Mouse (Mus musculus): ENCODE results near the gene 1810037I17Rik. TPM values are rescaled to one million over a fixed set of nuclear protein-coding genes. Genes with fewer than 3 reads are reported as not detected.

1810037I17Rik gene
- 52.0 and 54.5 TPM in 2 replicates for total RNA-seq (2021)
- long read RNA-seq, experiment 1, transcript 1810037I17Rik-201 (2 exons, 1,160 nt), result major isoform, 84 of 88 reads
- long read RNA-seq, experiment 1, partial matches to known transcripts, result 0 of 88 reads
- long read RNA-seq, experiment 1, other reads (novel, unspliced or antisense), result 4 of 88 reads
- long read RNA-seq, experiment 2, transcript 1810037I17Rik-201 (2 exons, 1,160 nt), result major isoform, 82 of 86 reads
- long read RNA-seq, experiment 2, partial matches to known transcripts, result 0 of 86 reads
- long read RNA-seq, experiment 2, other reads (novel, unspliced or antisense), result 4 of 86 reads

DNA sequence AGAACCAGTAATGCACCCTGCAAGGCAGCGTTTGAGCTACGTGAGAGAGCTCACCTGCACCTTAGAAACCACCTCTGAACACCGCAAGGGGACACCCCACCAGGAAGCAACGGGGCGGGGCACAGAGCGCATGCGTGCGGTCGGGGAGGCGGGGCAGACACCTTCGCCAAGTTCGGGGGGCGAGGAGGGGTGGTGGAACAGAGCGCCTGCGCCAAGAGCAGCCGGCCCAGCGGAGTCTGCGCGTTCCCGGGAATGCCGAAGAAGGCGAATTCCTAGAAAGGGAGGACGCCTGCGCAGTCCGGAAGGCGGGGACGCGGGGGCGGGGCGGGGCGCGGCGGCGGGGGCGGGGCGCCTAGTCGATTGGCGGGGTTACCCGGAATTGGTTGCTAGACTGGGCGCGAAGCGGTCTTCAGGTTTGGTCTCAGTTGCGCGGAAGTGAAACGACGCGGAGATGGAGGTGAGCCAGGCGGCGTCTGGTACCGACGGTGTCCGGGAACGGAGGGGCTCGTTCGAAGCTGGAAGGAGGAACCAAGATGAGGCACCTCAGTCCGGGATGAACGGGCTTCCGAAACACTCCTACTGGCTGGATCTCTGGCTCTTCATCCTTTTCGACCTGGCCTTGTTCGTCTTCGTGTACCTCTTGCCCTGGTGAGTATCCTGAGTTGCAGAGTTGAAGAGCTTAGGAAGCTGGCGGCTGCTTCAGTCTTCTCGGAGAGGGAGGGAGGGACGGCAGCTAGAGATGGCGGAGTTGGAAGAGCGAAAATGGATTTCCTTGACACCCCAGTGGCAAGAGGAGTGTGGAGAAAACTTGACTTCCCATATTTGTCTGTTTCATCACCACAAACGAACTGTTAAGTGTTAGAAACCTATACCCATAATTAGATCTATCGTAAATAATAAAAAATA is at the start of gene 1810037I17Rik:
Gene 1810037I17Rik (plus strand): TSS at position 195 of the 906 bp plus-strand sequence.
- peak; percentile 99 for DNase-seq

DNA sequence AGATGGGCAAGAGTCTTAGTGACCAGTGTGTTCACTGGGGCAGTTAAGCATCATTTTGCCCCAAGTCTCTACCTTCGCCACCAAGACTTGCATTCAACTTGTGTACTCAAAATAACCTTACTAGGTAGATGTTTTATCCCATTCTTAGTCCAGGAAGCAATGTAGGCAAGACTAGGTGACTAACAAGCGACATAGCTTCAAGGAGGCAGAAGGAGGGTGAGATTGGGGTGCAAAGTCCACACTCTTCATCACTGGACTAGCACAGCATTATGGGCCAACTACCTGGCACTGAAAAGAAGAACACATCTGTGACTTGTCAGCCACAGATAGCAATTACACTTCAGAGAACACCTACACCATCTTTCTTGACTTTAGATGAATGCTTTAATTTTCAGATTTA is 47.1 kb upstream of the 1810037I17Rik start:
- DNase-seq, result no peak

DNA sequence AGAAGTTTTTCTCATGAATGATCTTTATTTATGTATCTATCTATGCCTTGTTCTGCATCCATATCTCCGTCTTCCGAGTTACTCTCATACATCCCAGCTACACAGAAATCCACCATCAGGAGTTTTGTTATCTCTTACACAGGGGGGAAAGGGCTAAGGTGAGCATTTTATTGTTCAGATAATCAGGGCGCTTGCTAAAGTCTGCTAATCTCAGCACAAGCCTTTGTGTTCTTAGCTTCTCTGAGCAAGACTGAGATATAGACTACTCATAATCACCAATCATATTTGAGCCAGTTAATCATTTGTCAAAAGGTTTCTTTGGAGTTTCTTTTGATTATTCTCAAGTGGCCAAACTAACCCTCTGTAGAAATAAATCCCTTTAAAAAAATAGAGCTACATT is 46.5 kb upstream of the 1810037I17Rik start:
- DNase-seq, result no peak

DNA sequence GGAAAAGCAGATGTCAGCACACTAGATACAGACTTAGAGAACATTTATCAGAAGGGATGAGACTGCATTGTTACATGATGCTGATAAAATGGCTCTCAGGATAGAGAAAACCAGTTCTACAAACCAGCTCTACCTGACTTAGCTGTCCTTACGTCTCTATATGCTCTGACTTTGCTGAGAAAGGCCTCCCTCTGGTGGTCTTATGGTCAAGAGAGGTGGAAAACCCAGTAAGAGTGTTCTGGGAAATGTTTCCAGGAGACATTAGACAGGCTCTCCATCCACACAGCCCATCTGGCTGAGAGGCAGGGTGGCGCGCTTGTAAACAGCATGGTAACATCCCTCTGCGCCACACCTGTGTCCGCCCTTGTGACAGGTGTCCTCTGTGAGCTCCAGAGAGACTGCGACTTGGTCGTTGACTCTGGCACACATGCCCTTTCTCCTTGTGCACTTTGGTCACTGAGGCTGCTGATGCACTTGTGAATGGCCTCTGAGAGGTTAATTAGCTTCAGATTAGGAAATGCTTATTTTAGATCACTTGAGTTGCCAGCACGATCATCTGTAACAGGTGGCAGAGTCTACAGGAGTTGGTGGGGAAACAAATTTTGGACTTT is 45.2 kb upstream of the 1810037I17Rik start:
- DNase-seq, result no peak

DNA sequence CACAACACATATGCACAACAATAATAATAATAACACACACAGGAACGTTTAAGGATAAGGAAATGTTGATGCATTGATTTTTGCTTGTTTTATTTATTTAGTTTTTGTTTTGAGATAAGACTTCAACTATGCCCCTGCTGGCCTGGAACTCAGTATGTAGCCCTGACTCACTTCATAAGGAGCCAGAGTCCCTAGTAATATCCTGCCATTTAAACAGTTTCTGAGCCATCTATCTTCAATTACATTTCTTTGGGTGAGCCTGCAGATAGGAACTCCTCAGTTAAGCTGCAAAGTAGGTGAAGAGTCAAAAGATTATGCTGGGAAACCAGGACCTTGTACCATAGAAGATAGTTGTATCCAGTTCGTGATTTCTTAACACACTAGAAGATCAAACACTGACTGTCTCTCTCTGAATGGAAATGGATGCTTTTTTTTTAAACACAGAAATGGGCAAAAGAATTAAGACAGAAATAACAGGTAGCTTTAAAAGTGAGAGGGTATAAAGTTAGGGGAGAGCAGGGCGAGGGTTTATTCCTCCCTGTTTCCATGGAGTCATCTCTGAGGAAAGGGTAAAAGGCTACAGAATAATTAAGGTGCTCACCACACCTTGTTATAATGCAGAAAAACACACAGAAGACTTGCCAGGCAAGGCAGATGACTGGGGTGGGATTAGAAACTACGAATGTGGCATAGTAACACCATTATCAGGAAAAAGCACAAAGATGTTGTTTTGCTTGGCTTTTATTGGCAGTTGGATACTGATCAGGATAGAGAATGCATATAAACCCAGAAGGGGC is 36.3 kb upstream of the 1810037I17Rik start:
- no peak for DNase-seq

DNA sequence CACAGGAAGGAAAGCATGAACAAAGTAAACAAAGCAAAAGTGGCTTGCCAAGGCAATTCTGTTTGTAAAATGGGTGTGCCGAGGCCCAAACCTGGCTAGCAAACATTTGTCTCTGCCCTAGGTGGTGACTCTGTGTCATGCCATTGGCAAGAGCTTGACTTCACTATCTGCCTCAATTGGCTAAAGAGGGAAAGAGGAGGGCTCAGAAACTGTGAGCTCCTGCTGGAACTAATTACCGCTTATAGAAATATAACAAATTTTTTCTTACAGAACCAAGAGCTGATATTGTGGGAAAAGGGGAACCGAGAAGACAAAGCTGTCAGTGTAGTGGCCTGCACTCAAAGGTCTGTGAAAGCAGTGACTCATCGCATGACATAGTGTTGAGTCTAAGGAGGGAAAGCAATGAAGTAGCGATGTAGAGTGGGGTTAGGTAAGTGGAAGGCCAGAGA is 35.6 kb upstream of the 1810037I17Rik start:
- no peak for DNase-seq

DNA sequence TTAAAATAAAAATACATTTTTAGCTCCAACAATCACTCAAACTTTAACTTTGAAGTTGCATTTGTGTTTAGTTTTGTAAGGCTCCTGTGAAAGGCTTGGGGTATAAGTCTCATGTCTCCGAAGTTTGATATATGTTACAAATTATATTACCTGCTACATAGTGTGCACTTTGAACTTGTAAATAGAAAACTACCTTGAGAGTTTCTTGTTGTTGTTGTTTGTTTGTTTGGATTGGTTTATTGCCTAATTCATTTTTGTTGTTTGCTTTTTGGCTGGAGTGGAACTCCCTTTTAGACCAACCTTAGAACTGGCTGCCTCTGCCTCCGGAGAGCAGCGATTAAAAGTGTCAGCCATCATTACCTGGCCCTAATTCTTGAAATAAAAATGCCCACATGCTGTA is 29.2 kb upstream of the 1810037I17Rik start, which contains the start of gene Fabp2:
Gene Fabp2 (plus strand): TSS at position 301 of the 400 bp plus-strand sequence.
- DNase-seq, result no peak

DNA sequence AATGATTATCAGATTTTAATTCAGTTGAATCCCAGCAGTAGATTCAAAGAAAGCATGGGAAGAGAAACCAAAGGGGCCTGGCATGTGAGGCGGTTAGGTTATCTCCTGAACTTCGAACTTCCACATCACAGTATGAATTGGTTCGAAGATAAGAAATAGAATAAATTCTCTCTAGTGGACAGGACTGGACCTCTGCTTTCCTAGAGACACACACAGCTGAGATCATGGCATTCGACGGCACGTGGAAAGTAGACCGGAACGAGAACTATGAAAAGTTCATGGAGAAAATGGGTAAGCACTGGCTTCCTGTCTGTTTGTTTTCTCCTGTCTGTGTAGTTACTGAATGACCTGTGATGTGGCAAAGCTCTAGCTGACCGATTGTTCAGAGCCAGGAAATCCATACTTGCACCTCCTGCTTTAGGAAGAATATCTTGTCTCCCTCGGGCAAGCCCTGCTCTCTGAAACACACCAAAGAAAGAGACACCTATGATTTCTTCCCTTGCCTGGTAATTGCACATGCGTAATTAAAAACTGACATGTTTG is 28.7 kb upstream of the 1810037I17Rik start:
- no peak for DNase-seq

DNA sequence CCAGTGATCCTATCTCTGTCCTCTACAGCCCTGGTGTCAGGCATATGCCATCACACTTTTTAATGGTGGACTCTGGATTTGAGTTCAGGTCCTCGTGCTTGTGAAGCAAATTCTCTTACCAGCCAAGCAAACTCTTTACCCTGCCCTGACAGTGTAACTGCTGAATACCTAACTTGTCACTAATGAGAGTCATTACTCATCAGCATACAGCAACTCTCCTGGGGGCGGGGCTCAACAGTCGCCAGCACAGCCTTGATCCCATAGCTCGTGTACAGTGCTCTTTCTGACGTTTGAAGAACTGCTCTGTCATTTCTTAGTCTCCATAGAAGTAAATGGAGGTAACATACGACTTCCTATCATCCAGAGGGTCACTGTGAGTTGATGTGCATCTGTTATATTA is 25.7 kb upstream of the 1810037I17Rik start:
- no peak for DNase-seq

DNA sequence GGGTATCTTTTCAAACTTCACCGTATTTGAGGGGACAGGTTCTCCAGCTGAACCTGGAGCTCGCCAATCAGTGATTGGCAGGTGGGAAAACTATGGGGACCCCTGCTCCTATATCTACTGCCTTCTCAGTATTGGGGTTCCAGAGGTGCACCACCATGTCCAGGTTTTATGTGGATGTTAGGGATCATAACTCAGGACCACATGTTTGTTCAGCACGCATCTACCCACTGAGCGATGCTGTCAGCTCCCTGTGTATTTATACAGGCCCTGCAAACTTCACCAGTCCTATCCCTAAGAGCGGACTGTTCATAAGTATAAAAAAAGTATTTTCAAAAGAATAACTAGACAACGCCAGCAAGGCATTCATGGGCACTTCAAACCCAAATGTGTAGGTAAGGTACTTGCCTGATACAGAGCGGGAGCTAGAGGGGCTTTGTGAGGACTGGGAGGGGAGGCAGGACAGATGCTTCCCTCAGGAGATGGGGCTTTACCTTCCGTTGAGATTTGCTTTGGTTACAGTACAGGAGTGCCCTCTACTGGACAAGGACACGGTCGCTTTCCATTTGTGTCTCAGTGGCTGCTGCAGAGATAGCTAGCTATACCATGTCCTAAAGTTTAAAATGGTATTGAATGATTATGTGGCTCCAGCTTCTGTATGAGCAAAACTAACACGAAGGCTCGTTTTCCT is 20.1 kb upstream of the 1810037I17Rik start:
- peak; percentile 64 for DNase-seq

DNA sequence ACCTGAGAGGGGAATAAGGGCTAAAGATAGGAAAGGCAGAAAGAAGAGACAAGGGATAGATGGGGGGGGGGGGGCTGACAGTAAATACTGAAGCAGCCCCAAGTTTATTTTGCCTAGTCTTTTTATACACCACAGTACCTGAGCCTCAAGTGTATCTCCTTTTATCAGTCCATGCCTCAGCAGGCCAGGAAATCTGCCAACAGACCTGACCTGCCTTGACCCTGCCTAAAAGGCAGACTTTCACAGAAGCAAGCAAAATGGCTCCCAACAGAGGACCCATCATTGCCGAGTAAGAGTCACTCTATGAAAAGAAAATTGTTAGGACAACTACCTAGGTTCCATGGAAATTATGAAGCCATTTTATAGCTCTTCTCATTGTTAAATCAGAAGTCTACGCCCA is 16.2 kb upstream of the 1810037I17Rik start:
- peak; percentile 42 for DNase-seq

DNA sequence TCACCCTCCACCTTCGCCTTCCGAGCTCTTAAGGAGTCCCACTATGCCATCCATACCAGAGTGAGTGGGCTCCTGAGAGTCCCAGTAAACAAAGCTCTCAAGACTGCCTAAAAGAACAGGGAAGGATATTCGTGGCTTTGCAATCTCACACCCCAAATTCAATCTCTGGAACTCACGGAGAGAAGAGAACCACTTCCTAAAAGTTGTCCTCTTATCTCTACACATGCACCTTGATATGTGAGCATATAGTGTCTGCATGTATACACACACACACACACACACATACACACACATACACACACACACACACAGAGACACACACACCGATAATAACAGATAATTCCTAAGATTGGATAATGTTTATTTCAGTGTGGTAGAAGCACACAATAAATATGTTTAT is 8.5 kb upstream of the 1810037I17Rik start:
- DNase-seq, result no peak

DNA sequence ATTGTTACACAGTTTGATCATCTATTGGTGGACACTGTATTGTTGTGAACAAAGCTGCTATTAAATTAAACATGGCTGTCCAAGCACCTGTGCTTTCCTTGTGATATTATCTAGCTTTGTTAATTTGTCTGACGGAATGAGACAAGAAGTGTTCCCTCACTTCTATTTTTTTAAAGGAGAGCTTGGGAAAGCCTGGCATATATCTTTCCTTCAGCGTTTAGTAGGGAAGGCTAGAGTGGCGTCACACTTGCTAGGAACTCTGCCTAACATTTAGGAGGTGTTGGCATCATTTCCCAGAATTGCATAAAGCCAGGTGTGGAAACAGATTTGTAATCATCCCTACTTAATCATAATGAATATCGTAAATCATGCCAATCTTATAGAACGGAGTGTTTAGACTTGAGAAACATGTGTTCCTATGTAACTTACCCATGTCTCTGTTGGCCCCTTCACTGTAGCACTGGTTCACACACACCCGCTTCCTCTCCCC is 7.8 kb upstream of the 1810037I17Rik start:
- no peak for DNase-seq

DNA sequence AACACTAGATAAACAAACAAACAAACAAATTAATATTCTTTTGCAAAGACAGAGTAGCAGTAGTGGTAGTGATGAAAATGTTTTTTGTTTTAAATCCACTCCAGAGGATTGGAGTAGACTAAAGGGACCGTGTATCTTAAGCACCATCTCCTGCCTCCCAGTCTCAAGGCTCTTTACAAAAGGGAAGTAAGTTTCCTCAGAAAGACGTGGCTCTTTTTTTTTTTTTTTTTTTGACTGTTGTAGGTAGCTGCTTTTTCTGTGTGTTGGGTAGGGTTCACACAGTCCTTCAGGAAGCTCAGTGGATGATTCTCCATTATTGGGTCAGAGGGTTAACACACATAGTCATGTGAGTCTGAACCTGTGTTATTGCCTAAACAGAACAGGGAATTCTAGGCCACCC is 5.3 kb upstream of the 1810037I17Rik start:
- no peak for DNase-seq

DNA sequence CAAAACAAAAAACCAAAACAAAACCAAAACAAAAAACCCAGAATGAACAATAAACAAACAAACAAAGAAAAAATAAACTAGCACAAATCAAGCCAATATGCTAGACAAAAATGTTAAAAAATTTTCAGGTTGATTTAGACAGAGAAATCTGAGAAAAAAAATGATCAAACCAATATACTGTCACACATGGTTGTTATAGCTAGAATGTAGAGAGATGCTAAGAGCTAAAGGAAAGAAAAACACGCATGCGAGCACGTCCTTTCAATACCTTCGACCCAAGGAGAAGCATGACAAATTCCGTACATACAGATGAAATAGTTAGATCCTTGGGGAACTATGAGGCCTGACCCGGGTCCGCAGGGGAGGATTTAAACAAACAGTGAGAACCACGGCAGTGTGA is 4.7 kb upstream of the 1810037I17Rik start, which contains the start of gene Gm10959:
Gene Gm10959 (minus strand): TSS at position 101 of the 400 bp plus-strand sequence.
- DNase-seq, result no peak

DNA sequence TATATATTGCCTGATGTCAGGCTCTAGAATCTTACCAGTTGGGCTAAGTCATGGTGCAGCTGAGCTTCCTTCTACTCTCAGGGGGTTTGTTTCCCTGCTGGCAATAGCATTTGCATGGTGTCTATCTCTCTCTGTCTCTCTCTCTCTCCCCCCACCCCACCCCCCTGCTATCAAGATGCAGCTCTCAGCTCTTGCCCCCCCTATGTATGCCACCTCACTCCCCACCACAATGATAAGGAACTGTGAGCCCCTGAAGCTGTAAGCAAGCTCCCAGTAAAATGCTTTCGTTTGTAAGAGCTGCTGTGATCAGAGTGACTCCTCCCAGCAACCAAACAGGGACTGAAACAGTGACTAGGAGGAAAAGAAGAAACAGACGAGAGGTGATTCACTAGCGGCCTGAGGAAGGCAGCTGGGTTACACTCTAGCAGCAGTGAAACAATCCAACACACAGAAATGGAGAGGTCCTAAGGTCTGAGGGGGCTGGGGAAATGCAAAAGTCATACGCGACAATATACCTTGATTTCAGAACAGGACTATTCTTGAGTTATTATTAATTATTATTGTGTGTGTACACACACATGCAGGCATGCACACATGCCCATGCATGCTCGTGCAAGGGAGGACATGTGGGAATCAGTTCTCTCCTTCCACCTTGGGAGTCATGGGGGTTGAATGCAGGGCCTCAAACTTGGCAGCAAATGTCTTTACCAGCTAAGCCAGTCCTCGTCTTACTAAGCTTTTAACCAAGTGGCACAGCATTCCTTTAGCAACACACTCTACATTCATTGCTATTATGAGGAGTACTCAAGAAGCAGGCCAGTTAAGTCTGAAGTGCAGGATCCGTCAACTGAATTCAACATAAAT is 3.2 kb upstream of the 1810037I17Rik start:
- DNase-seq, result no peak

DNA sequence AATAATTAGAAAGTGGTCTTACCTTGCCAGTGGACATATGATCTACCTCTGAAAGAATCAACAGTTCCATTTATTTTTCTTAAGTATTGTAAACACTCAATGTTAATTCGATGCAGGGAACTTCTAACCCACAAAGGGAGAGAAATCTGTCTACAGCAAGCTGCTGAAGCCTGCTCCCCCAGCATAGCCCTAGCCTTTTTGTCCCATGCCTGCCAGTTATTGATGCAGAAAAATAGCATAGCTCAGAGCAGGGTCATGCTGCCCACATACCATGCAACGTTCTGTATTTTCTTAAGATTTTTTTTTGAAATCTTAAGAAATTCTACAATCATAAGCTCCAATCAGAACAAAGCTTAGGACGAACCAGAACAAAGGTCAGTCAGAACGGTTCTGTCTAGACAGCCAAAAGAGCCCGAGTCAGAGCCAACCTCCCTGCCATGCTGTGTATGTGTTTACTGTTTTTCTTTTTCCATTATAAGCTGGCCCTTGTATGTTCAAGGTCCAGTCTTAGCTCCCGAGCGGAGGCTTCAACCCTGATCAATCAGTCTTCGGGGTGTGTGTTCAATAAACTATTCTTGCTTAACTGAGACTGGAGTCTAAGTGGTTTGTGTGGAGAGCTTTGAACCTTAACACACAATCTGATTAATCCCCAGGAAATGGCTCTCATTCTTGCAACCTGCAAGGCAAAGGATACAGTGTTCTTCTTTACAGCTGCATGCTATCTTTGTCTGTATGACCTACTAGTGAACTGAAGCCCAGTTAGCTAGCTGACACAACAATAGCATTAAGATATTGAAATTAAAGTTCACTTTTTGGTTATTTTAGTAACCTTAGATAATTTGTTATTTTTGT is 2.1 kb upstream of the 1810037I17Rik start:
- no peak for DNase-seq

DNA sequence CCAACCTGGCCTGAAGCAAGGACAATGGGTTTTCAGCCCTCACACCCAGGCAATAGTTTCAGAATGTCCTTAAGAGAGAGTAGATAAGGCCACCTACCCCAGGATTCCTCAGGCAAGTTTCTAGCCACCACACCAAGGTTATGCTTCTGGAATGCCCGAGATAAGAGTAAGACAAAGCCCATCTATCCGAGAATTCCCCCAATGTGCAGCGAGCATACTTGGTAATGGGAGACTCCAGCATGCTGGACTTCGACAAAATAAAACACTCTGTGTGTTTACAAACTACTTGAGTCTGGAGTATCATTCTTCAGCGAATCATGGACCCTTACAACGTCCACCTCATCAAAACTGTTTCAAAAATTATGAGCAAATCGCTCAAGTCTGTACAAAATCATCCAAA is 856 bp upstream of the 1810037I17Rik start:
- no peak for DNase-seq

DNA sequence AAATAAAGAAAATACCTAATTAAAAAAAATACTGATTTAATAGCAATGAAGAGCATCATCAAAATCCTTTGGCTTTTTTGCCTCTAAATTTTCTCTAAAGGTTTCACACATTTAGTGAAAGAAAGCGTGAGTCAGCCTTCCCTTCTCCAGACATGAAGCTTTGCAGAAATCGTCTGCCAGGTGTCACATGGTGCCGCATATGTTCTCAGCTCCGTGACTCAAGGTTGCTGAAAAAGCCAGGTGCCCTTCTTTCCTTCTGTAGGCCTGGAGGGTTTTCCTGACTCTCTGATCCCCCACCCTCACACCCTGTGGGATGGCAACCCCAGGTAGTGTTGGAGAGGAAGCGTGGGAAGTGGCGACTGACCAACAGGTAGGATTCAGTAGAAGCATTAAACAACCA is 5.7 kb downstream of the 1810037I17Rik start:
- DNase-seq, result no peak
